Mouse (Mus musculus) kidney, postnatal 25 days (tissue): ENCODE measurements around the gene Muc4.

Experiments used
- DNase-seq, 2 experiments: peaks; one replicate each; pipeline ENCODE4 v3.0.0; 2021; ENCODE audit warnings: mixed read lengths in 2 of 2

Muc4 gene

DNA sequence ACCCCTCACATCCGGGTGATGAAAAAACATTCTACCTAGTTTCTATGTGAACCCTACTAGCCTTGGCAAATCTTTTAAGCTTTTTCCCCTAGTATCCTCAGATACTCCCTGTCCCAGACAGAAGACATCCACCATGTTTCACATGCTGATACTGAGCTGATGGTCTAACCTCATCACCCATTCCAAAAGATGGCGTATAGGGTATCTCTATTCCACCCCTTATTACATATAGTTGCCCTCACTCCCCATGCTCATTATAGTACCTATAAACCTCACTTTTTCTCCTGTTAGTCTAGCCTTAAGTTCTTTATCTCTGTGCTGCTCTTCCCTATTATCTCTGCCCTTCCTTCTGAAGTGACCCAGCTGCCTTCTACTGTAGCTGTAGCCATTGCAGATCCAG is at the start of gene Muc4:
Muc4 (plus strand) TSS at position 301 of the 400 bp plus-strand sequence.
- no peak for DNase-seq

DNA sequence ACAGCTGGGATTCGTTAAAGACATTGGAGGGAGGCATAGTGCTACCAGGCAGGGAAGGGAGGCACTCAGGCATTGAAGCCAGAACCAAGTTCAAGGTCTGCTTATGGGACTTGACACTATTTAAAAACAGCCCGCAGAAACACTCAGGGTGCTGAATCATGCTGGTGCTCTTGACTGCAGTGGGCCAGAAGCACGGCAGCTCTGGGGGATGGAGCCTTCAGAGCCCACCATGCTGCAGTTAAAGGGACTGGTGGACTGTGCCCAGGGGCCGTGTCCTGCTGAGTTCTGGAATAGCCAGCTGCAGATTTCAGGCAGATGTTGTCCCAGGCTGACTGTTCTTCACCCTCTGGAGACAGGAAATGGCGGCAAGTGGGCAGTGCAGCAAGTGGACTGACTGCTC is 49.7 kb upstream of the Muc4 start:
- DNase-seq = no peak

DNA sequence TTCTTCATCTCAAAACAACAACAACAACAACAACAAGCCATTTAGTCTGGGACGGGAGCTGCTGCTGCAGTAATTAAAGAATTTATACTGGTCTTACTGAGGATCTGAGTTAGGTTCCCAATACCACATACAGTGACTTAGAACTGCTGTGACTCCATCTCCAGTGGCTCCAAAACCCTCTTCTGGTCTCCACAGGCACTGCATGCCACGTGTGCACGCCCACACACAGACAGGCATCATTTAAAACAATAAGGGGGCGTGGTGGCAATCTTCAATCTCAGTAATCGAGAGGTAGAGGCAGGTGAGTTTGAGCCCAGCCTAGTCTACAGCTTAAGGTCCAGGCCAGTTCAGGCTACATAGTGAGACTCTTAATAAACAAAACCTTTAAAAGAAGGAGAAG is 48.5 kb upstream of the Muc4 start:
- no peak for DNase-seq

DNA sequence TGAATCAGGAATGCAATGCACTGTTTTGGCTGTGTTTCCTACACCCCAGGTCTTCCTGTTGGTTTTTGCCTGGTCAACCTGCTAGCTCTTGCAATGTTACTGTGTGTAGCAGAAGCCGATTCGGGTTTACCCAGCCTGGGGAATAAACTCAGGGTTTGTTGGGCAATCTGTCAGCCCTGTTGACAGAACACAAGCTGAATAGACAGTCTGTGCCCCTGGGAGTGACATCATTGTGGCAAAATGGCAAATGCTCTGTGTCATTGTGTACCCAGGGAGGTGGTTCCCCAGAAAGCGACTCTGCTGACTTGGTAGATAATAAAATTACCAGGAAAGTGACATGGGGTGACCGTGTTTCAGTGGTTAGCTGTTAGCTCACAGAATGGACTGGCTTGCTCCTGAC is 46.9 kb upstream of the Muc4 start:
- DNase-seq = no peak

DNA sequence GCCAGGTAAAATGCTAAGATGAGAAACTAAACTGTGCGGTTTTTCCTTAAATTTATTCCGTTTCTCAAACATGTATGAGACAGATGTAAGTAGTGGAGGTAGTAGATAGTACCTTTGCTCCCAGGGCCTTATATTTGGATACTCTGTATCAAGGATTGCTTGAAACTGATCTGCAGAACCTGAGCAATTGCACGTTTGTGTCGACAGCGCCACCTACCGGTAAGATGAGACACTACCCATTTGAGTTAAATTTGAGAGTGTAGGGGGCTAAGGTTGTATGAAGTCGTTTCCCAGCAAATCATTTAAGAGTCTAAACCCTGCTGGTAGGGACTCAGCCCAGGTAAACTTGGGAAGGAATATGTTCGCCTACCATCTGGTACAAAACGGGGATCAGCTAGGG is 46.2 kb upstream of the Muc4 start:
- DNase-seq = peak in 1 of 2 experiments; percentile 78

DNA sequence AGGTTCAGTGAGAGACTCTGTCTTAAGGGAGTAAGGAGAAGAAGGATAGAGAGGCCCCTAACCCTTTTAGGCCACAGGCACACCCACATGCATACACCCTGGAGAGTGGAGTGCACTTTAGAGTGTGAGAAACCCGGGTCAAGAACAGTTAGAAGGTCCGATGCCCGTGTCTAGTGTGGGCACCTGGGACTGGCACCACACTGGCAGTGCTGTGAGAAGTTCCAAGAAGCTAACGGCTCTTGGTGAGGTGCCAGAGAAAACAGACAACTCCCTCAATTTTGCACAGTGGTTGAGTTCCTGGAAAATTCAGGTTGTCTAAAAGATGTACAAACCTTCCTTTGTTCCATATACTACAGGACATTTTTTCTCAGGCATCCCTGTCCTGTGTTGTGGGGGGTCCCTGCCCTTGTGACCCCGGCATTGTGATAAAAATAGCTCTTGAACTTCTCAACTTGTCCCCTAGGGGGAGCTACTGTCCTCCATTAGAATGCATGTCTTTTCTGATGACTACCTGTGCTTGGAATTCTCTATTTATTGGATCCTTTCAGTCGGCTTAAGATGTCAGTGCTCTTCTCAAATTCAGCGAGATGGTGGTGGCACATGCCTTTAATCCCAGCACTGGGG is 38.7 kb upstream of the Muc4 start:
- peak; percentile 50 to 51 for DNase-seq

DNA sequence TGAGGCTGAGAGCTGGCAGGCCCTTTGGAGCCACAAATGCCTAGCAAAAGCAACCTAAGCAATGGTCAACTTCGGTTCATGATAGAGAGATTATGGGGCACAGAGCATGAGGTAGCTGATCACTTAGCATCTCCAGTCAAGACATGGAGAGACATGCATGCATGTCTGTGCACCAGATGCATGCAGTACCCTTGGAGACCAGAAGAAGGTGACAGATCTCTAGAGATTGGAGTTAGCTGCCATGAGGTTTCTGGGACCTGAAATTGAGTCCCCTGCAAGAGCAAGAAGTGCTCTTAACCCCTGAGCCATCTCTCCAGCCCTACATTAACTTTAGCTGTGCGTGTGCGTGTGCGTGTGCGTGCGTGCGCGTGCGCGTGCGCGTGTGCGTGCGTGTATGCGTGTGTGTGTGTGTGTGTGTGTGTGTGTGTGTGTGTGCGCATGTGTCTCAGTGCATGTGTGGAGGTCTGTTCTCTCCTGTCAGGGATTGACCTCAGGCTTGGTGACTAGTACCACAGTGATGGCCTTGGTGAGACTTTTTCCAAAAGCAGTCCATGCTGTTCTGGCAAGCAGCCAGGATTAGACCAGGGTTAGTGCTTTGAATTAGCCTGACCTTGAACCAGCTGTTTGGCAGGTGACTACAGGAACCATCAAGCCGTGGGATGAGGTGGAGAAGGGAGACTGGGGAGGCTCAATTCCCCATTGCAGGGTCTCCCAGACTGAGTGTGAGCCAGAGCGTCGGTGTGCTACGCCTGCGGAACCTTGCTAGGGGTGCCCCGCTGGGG is 37.8 kb upstream of the Muc4 start:
- peak; percentile 49 for DNase-seq

DNA sequence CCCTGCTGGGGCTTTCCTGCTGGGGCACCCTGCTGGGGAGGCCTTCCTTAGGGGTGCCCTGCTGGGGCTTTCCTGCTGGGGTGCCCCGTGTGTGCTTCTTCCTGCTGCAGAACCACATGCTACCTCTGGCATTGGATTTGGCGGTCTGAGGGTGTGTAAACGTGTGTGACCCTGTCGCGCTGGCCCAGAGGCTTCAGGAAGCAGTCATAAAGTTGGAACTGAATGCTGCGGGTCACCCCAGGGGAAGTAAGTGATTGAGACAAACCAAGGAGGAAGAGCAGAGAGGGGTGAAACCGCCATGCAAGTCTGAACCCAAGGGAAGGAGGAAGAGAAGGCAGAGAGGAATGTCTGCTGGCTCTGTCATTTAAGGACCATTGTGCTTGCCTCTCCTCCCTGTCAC is 37.1 kb upstream of the Muc4 start:
- DNase-seq = no peak

DNA sequence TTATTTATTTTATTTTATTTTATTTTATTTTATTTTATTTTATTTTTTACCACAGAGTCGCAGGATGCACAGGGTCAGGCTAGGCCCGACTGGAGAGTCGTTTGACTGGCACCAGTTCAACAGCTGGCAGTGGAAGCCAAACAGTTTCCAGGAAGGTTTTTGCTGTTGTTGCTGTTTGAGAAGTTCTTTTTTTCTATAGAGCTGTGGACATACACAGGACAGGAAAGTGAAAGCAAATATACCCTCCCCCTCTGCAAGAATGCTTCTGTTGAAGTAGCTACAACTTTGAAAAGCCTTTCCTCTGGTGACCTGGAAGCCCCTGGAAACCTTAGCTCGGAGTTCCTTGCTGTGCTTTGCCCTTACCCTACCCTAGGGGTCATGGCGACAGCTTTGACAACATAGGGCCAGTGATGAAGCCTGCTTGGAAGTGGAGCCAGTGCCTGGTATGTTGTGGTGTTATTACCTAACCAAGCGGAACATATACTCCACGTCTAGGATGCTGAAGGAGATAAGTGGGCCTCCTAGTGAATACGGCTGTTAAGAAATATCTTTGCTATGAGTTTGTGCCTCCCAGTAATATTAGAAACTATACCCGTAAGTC is 32.3 kb upstream of the Muc4 start:
- peak; percentile 31 to 45 for DNase-seq

DNA sequence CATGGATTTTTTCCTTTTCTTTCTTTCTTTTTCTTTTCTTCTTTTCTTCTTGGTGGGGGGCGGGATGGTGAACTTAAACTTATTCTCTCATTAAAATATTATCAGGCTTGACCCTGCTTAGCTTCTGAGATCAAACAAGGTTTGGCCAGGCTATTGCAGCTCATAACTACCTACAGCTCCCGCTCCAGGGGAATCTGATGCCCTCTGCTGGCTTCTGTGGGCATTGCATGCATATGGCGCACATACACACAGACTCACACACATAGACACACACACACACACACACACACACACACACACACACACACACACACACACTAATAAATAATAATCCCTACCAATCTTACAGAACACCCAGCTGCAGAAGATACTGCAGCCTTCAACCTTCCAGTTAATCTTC is 30.1 kb upstream of the Muc4 start:
- DNase-seq = no peak

DNA sequence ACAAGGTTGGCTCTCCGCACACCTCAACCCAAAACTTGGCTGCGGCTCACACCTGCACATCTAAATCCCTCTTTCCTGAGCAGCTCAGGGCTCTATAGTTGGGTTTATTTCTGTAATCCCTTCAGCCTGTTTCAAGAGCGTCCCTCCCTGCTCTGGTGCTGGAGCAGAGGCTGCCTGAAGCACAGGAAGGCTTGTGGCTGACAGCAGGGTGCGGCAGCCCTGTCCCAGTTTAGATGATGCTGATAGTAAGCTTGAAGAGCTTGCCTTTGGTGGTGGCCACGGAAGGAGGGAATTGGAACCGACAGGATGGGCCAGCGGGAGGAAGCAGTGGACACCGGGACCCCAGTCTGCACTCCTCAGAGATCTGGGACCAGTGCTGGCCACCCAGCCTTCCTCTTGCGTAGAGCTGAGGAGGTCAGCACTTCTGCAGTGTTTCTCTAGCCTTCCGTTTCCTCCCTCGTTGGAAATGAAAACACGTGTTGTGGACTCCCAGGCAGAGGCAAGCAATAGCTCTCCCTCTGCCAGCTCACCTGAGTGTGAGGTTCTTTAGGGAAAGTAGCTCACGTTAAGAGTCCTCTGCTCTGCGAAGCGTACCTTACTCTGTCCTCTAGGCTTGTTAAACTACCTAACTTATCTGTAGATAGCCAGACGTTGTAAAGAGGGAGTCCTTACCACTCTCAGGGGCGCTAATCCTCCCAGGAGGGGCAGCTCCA is 28.4 kb upstream of the Muc4 start:
- no peak for DNase-seq

DNA sequence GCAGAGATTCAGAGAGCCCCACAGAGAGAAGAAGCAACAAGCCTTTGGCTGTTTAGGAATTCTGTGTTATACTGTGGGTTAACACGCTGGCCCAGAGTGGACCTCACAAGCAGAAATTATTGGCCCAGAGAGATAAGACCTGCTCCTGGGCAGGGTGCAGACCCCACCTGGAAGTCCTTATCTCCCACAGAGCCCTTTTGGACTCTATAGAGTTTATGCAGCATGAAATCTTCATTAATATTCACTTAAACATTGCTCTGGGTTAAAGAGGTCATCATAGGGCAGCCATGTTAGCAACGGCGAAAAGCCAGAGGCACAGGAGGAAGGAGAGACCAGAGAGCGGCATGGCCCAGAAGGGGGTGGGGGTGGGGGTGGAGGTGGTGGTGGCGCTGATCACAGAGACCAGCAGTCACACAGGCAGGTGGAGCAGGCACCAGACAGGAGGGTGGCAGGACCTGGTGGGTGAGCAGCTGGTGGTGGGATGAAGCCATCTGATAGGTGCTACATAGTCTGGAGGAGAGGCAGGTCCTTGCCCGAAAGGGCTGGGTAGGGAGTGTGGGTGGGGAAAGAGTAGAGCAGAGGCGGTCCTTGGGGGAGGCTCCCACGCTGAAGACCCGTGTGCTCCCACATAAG is 27.7 kb upstream of the Muc4 start:
- DNase-seq = no peak

DNA sequence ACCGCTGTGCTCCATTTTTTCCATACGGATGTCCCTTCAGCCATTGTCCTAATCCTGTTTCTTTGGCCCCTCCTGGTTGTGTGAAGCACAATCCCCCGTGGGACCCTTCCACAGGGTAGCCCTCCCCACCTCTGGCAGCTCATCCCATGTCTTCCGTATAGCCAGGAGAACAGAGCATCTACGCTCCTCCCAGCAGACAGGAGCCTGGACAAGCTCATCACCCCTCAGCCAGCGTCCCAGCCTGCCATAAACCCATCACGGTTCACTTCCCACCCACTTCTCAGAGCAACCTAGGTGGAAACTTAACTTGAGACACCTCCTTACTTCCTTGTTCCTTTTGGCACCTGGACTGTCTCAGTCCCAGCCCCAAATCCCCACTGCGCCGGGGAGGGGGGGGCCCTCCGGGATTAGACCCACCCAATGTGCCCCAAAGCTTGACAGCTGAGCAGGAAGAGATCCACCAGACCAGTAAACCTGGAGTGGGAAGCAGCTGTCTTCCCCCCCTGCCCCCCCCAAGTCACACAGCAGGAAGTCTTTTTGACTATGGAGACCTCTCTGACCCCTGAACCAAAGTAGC is 27.1 kb upstream of the Muc4 start:
- no peak for DNase-seq

DNA sequence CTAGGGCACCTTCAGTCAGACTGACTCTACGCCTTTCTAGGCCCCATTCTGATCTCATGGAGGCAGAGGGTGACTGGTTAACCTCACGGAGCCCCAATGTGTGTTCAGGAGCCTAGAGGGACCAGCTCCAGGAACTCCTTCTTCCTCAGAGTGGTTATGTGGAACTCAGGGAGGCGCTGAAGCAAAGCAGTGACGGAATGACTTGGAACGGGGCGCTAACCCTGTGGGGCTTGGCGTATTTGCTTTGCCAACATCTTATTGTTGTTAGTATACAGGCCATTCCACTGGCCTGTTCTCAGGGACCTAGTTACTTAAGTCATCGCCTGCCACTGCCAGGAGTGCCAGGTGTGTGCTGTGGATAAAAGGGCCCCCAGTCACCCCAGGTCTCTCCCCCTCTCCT is 26.6 kb upstream of the Muc4 start:
- peak in 1 of 2 experiments; percentile 49 for DNase-seq

DNA sequence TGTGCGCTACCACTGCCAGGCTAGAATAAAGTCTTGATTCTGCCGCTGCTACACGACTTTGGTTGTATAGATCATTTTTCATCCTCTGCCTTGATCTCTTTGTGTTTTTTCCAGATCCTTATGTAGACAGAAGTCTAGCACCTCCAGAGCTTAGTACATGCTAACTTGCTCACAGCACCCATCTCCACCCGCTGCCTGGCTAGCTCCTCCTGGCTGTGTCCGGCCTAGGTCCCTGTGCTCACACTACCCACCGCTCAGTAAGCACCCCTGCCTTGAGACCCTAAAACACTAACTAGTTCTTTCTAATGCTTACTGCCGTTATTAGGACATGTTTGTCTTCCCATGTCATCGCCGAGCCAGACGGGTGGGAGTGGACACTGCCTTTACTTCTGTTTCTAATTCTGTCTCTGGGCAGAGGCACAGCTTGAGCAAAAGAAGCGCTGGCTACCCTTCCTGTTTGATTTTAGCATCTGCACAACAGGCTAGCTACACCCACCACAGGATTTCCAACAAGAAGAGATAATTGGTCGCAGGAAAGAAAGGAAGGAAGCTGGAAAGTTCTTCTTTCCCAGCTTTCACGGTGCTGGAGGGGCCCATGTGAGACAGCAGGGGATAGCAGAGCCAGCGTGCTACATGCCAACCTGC is 25.1 kb upstream of the Muc4 start:
- no peak for DNase-seq

DNA sequence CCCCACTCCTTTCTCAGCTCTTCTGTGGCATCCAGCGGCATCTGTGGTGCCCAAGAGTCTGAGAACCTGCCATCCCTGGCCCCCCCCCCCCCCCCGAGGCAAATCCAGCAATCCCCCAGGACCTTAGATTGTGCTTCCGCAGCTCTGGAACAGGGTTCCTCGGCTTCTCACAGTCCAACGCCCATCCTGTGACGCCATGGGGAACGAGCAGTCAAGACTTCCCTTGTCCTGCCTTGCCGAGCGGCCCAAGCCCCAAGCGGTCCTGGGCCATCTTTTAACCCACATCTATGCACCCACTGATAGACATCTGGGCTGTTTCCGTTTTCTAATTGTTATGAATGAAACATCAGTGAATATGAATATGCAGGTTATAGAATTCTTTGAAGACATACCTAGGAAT is 23.5 kb upstream of the Muc4 start:
- DNase-seq = no peak

DNA sequence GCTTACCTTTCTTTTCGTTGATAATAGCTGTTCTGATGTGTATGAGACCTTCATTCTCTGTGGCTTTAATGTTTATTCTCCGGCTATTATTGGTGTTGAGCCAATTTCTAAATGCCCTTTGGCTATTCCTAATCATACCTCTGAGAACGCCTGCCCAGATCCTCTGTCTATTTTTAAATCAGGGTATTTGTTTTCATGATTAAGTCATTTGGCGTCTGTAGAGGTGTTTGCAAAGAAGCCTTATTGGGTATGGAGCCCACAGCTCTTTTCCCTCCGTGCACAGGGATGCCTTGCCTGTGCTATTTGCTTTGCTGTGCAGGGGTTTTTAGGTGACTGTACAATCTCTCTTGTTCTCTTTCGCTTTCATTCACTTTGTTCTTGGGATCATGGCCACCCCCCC is 22.1 kb upstream of the Muc4 start:
- no peak for DNase-seq

DNA sequence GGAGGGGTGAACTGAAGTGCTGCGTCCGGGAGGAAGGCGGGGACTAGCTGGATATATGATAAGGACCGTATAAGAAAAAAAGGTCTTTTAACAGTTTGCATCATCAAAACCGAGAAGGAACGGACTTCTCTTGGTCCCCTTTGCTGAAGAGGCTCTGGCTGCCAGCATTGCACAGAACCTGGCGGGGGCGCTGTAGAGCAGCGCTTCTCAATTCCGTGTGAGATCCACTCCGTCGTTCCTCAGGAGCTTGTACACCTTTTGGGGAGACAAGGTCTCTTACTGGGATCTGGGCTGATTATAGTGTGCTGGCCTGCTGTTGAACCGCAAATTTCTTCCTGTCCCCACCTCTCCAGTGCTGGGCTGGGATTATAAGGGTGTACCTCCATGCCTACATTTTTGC is 20.3 kb upstream of the Muc4 start:
- DNase-seq = no peak

DNA sequence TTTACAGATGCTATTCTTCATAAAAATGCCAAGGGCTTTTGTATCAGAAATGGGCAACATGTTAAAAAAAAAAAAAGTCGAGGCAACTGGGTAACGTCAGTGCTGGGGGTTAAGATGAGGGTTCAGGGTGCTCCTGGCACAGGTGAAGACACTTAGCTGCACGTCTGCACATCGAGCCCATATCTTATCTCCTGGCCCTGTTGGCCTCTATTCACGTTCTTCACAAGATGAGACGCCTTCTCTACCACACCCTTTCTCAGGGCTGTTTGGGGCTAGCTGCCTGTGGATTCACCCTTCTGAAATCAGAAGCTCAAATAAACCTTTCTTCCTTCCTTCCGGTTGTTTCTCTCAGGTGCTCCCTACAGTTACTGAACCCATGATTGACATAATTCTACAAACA is 12.5 kb upstream of the Muc4 start:
- DNase-seq = no peak

DNA sequence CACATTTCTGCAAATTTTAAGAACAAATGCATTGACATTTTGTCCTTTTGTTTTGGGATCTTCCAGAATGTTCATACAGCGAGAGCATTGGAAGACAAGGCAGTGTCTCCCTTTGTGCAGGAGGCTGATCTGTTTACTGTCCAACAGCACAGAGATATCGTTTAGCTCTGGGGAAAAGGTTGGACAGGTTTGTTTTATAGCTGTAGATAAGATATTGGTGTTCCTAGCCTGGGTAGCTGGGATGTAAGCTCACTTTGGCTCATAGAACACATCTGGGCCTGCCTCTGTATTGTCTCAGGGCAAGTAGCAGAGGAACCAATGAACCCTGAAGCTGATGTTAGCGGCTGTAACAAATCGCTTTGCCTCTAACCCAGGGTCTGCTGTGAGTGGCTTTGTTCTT is 11.9 kb upstream of the Muc4 start:
- no peak for DNase-seq

DNA sequence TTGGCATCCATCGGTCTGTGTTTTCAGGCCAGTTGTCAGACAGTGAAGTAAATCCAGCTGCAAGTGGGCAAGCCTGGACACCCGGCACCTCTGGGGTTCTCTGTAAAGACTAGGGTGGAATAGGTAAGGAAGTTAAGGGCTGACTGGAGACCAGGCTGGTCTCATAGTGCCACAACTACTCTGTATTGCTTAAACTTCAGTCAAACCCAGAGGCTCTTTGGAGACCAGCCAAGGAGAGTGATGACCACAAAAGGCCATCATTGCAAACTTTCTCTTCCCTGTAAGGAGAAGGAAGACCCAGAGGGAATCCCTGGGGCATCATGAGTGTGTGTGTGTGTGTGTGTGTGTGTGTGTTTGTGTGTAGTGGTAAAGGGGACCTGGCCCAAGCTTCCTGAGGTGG is 11.4 kb upstream of the Muc4 start:
- no peak for DNase-seq

DNA sequence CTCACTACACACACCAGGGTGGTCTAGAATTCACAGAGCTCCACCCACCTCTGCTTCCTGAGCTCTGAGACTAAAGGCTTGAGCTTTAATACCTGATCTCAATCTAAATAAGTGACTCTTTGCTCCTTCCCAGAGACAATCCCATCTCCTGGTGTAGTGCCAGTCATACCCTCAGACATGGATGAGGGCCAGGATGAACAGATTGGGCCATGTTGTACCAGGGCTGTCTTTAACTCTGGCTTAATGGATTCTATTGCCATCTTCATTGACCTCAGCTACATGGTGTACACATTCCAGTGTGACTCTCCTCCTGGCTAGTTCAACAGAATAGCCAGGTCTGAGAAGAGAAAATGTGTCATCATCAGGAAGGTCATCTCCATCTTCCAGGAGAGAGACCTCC is 9.2 kb upstream of the Muc4 start:
- no peak for DNase-seq
